Mouse (Mus musculus): ENCODE results near the gene Zfp655. TPM values are rescaled to one million over a fixed set of nuclear protein-coding genes. Genes with fewer than 3 reads are reported as not detected.

Zfp655 gene
- polyA plus RNA-seq (2017; shearing (Covaris generic)): 54.7 TPM

GRCm38 (mm10) chr5:145231367-145231871, at the start of gene Zfp655:
TSS of gene Zfp655 (plus strand) at chr5:145231715.

GRCm38 (mm10) chr5:145191962-145192361, 39.6 kb upstream of the Zfp655 start, which contains the start of gene Atp5j2:
TSS of gene Atp5j2 (minus strand) at chr5:145192062.

GRCm38 (mm10) chr5:145201321-145201991, 30.1 kb upstream of the Zfp655 start, which contains the start of gene Zkscan14:
TSS of gene Zkscan14 (minus strand) at chr5:145201868.

GRCm38 (mm10) chr5:145203936-145204691, 27.4 kb upstream of the Zfp655 start, which contains the start of gene Zkscan5:
TSS of gene Zkscan5 (plus strand) at chr5:145204562.

GRCm38 (mm10) chr5:145280371-145281143, 49.0 kb downstream of the Zfp655 start, which contains the start of gene Zscan25:
TSS of gene Zscan25 (plus strand) at chr5:145280500.

Other genes with a start within 250 kb of the Zfp655 start
- gene Gm4871, start 199.0 kb upstream of the Zfp655 start, polyA plus RNA-seq (2017; shearing (Covaris generic)): not detected
- gene 1700018F24Rik, start 188.7 kb upstream of the Zfp655 start, polyA plus RNA-seq (2017; shearing (Covaris generic)): not detected
- gene Arpc1a, start 147.9 kb upstream of the Zfp655 start, polyA plus RNA-seq (2017; shearing (Covaris generic)): 87.7 TPM
- not detected for gene Kpna7, start 147.7 kb upstream of the Zfp655 start, polyA plus RNA-seq (2017; shearing (Covaris generic))
- 1,374 TPM for gene Arpc1b, start 117.5 kb upstream of the Zfp655 start, polyA plus RNA-seq (2017; shearing (Covaris generic))
- 62.8 TPM for gene Pdap1, start 91.5 kb upstream of the Zfp655 start, polyA plus RNA-seq (2017; shearing (Covaris generic))
- 212 TPM for gene Bud31, start 91.4 kb upstream of the Zfp655 start, polyA plus RNA-seq (2017; shearing (Covaris generic))
- 28.9 TPM for gene Ptcd1, start 64.6 kb upstream of the Zfp655 start, polyA plus RNA-seq (2017; shearing (Covaris generic))
- 34.3 TPM for gene Cpsf4, start 64.5 kb upstream of the Zfp655 start, polyA plus RNA-seq (2017; shearing (Covaris generic))
- gene Atp5j2, start 39.7 kb upstream of the Zfp655 start, polyA plus RNA-seq (2017; shearing (Covaris generic)): 479 TPM
- gene Zkscan14, start 29.8 kb upstream of the Zfp655 start, polyA plus RNA-seq (2017; shearing (Covaris generic)): 25.8 TPM
- gene Zkscan5, start 27.2 kb upstream of the Zfp655 start, polyA plus RNA-seq (2017; shearing (Covaris generic)): 8.3 TPM
- gene Zscan25, start 48.8 kb downstream of the Zfp655 start, polyA plus RNA-seq (2017; shearing (Covaris generic)): 0.83 TPM
- gene Cyp3a57, start 113.6 kb downstream of the Zfp655 start, polyA plus RNA-seq (2017; shearing (Covaris generic)): not detected
- not detected for gene Cyp3a16, start 238.0 kb downstream of the Zfp655 start, polyA plus RNA-seq (2017; shearing (Covaris generic))